8 mouse cellular contexts compared by ENCODE assay signal in the genomic region with DNA sequence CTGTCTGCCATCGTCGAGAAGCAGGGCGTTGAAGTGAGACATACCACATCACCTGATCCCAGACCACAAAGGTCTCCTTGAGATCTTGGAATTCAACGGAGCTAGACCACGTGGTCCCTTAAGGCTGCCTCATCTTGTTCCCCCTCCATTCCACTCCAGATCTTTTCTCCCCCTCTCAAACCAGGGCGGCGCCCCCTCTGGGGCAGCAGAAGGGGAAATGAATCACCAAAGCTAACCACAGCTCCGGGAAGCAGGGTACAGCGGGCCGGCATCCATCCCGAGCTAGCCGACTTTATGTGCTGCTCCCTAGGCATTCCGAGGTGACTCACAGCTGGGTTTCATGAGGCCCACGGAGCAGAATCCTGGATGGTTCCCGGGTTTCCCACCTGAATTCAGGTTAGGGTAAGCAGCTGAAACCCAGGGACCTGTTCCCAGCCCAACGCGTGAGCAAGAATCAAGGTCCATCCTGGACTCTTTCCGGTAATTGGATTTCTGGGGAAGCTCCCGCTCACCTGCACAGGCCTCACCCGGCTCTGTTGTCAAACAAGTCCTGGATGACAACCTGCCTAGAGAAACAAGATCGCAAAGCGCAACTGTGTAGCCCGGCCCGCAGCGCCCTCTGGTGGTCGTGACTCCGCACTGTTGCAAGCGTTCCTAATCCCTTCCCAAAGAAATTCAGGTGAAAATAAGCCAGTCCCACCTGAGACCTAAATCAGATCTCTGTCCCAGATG. TPM values are rescaled to one million over a fixed set of nuclear protein-coding genes. Genes with fewer than 3 reads are reported as not detected.
DNase-seq lines count a peak whose midpoint lies in the region; ATAC-seq and TF ChIP-seq lines count a peak whose summit lies in the region.

Gene Slc35e4 (minus strand): TSS at position 556 of the 732 bp plus-strand sequence.

- H3K4me3 ChIP-seq in C2C12 (ENCODE audit: insufficient read depth, poor library complexity, severe bottlenecking) (peak within 1 kb of the TSS; percentile 91), myocyte (peak within 1 kb of the TSS; percentile 99)
- H3K4me3 ChIP-seq in erythroblast, embryonic 14.5 days (replicated peaks), result peak within 1 kb of the TSS; percentile 45
- H3K4me3 ChIP-seq in heart, embryonic 12.5 days, result peak within 1 kb of the TSS; percentile 68
- peak within 1 kb of the TSS; percentile 60 for H3K4me3 ChIP-seq in kidney, embryonic 16.5 days (ENCODE audit: low read length)
- peak within 1 kb of the TSS; percentile 63 for H3K4me3 ChIP-seq in liver, embryonic 11.5 days (ENCODE audit: low read depth, low read length)

- no peak for TF ChIP-seq POLR2A in myocyte (IDR thresholded peaks at IDR 0.05; ENCODE audit: insufficient read length, low read depth)

- peak within 1 kb of the TSS; percentile 93 for H3K4me2 ChIP-seq in heart, embryonic 12.5 days
- H3K4me2 ChIP-seq in kidney, embryonic 16.5 days (replicated peaks; ENCODE audit: low read depth, low read length), result peak within 1 kb of the TSS; percentile 95
- peak within 1 kb of the TSS; percentile 96 for H3K4me2 ChIP-seq in liver, embryonic 11.5 days
- peak within 1 kb of the TSS; percentile 93 for H3K4me2 ChIP-seq in myocyte (ENCODE audit: low read depth)

- H3K27me3 ChIP-seq in C2C12 (ENCODE audit: control insufficient read depth, insufficient read depth, insufficient read length) (no peaks in the 10 kb centered on the region), myocyte (ENCODE audit: control insufficient read depth, insufficient read depth, insufficient read length) (no peaks in the 10 kb centered on the region)
- peaks cover 44% of the 10 kb centered on the region for H3K27me3 ChIP-seq in erythroblast, embryonic 14.5 days (ENCODE audit: control insufficient read depth)
- no peaks in the 10 kb centered on the region for H3K27me3 ChIP-seq in heart, embryonic 12.5 days (replicated peaks)
- no peaks in the 10 kb centered on the region; the same call in 1 of the 2 replicates for H3K27me3 ChIP-seq in kidney, embryonic 16.5 days (ENCODE audit: insufficient read depth, low read length)
- H3K27me3 ChIP-seq in liver, embryonic 11.5 days (replicated peaks; ENCODE audit: control insufficient read depth, insufficient read depth, low read length), result peaks cover 20% of the 10 kb centered on the region

- peak; percentile 92 for DNase-seq in brain, adult 2 months (ENCODE audit: low read depth, low spot score)
- DNase-seq in liver, embryonic 11.5 days (ENCODE audit: low spot score), result peak; percentile 84
- peak; percentile 72 to 93 for DNase-seq in spleen, postnatal 4 days (ENCODE audit: low spot score in 2 of 2)

- TF ChIP-seq CTCF in C2C12 (IDR thresholded peaks at IDR 0.05; ENCODE audit: control insufficient read depth, insufficient read depth, insufficient read length), result peak; percentile 76

- H3K9ac ChIP-seq in heart, embryonic 12.5 days, result peak within 1 kb of the TSS; percentile 76
- H3K9ac ChIP-seq in kidney, embryonic 16.5 days (replicated peaks; ENCODE audit: low read length), result peak within 1 kb of the TSS; percentile 71
- peak within 1 kb of the TSS; percentile 50 for H3K9ac ChIP-seq in liver, embryonic 11.5 days (ENCODE audit: low read depth, low read length)

- peaks cover 6% of the 10 kb centered on the region; the same call in 1 of the 2 replicates for H3K9me3 ChIP-seq in erythroblast, embryonic 14.5 days (ENCODE audit: control insufficient read depth, low read length)
- no peaks in the 10 kb centered on the region for H3K9me3 ChIP-seq in heart, embryonic 12.5 days (replicated peaks)
- no peaks in the 10 kb centered on the region for H3K9me3 ChIP-seq in kidney, embryonic 16.5 days (ENCODE audit: low read length)
- H3K9me3 ChIP-seq in liver, embryonic 11.5 days (ENCODE audit: control insufficient read depth, low read length), result no peaks in the 10 kb centered on the region

- H3K36me3 ChIP-seq in C2C12 (ENCODE audit: control insufficient read depth, insufficient read depth) (peaks cover 8% of the 10 kb centered on the region), myocyte (ENCODE audit: control insufficient read depth, insufficient read depth) (peaks cover 5% of the 10 kb centered on the region)
- no peaks in the 10 kb centered on the region for H3K36me3 ChIP-seq in erythroblast, embryonic 14.5 days (ENCODE audit: control insufficient read depth)
- peaks cover 16% of the 10 kb centered on the region for H3K36me3 ChIP-seq in heart, embryonic 12.5 days
- no peaks in the 10 kb centered on the region for H3K36me3 ChIP-seq in kidney, embryonic 16.5 days (ENCODE audit: insufficient read depth, low read length)
- no peaks in the 10 kb centered on the region for H3K36me3 ChIP-seq in liver, embryonic 11.5 days (ENCODE audit: control insufficient read depth, insufficient read depth, low read length)

- peak within 1 kb of the TSS; percentile 58 for H3K27ac ChIP-seq in heart, embryonic 12.5 days (ENCODE audit: poor library complexity, severe bottlenecking)
- peak within 1 kb of the TSS; percentile 47 for H3K27ac ChIP-seq in kidney, embryonic 16.5 days (ENCODE audit: low read length)
- no peak within 1 kb of the TSS for H3K27ac ChIP-seq in liver, embryonic 11.5 days (ENCODE audit: low read depth, low read length)

- under 1% methylated on average over 28 of the region's 28 CpGs for WGBS in heart, embryonic 12.5 days
- under 1% methylated on average over 28 of the region's 28 CpGs for WGBS in kidney, embryonic 16.5 days
- under 1% methylated on average over 28 of the region's 28 CpGs for WGBS in liver, embryonic 11.5 days

- H3ac ChIP-seq in C2C12 (ENCODE audit: control insufficient read depth, insufficient read length, low read depth) (peak within 1 kb of the TSS; percentile 72), myocyte (ENCODE audit: control insufficient read depth, insufficient read length) (peak within 1 kb of the TSS; percentile 31)

- peaks cover 22% of the 10 kb centered on the region for H3K4me1 ChIP-seq in erythroblast, embryonic 14.5 days (ENCODE audit: control insufficient read depth)
- peaks cover 45% of the 10 kb centered on the region for H3K4me1 ChIP-seq in heart, embryonic 12.5 days (replicated peaks)
- H3K4me1 ChIP-seq in kidney, embryonic 16.5 days (ENCODE audit: insufficient read depth, low read length), result peaks cover 29% of the 10 kb centered on the region
- H3K4me1 ChIP-seq in liver, embryonic 11.5 days (replicated peaks; ENCODE audit: control insufficient read depth, insufficient read depth, low read length), result peaks cover 15% of the 10 kb centered on the region

- H3K79me3 ChIP-seq in C2C12 (ENCODE audit: low read depth), result peaks cover 39% of the 10 kb centered on the region

- H3K79me2 ChIP-seq in C2C12 (ENCODE audit: control insufficient read depth, insufficient read depth) (peaks cover 44% of the 10 kb centered on the region), myocyte (ENCODE audit: control insufficient read depth, insufficient read depth) (peaks cover 41% of the 10 kb centered on the region)

- peak; percentile 51 for ATAC-seq in heart, embryonic 12.5 days (ENCODE audit: insufficient number of reproducible peaks, low FRiP score)
- peak; percentile 62 for ATAC-seq in kidney, embryonic 16.5 days (ENCODE audit: low FRiP score, low TSS enrichment)
- peak; percentile 62 for ATAC-seq in liver, embryonic 11.5 days (replicated peaks; ENCODE audit: low FRiP score)

TF ChIP-seq in C2C12, 6 proteins besides CTCF, POLR2A, EP300 and RAD21:
- no peak for TF ChIP-seq MYOG (IDR thresholded peaks at IDR 0.05; ENCODE audit: control insufficient read depth, extremely low read depth, insufficient read length)
- no peak for TF ChIP-seq CEBPB (IDR thresholded peaks at IDR 0.05; ENCODE audit: low read depth)
- peak; percentile 18 for TF ChIP-seq MYOD1 (IDR thresholded peaks at IDR 0.05; ENCODE audit: control insufficient read depth, insufficient read length, low read depth)
- TF ChIP-seq MAX (IDR thresholded peaks at IDR 0.05), result peak; percentile 98
- peak; percentile 83 for TF ChIP-seq FOSL1 (IDR thresholded peaks at IDR 0.05; ENCODE audit: insufficient read depth, low read length, poor library complexity, severe bottlenecking)
- peak; percentile 95 for TF ChIP-seq USF1 (IDR thresholded peaks at IDR 0.05; ENCODE audit: low read depth)

TF ChIP-seq in myocyte, 11 proteins besides CTCF, POLR2A, EP300 and RAD21:
- peak; percentile 95 for TF ChIP-seq USF1 (IDR thresholded peaks at IDR 0.05; ENCODE audit: low read depth)
- no peak for TF ChIP-seq E2F4 (IDR thresholded peaks at IDR 0.05; ENCODE audit: insufficient read depth)
- no peak for TF ChIP-seq REST (IDR thresholded peaks at IDR 0.05; ENCODE audit: insufficient read depth, insufficient read length)
- peak; percentile 12 for TF ChIP-seq SRF (IDR thresholded peaks at IDR 0.05; ENCODE audit: control insufficient read depth, insufficient read length, low read depth)
- peak in 1 of 3 experiments; percentile 15 for TF ChIP-seq MYOG (IDR thresholded peaks at IDR 0.05; ENCODE audit: control insufficient read depth in 1 of 3, insufficient read depth in 1 of 3, insufficient read length in 2 of 3, low read depth in 2 of 3)
- no peak for TF ChIP-seq POLR2AphosphoS2 (IDR thresholded peaks at IDR 0.05; ENCODE audit: insufficient read length, low read depth)

RNA-seq across cellular contexts. Expression of gene Slc35e4, which starts in this region (rescaled TPM):
- polyA plus RNA-seq in C2C12 (2012; fragmentation: generic; extraction: Trizol), result 58.0 TPM
- 0.04 and 0.14 TPM in 2 replicates for polyA plus RNA-seq in erythroblast, embryonic 14.5 days (2012)
- 6.2 and 6.3 TPM in 2 replicates for polyA plus RNA-seq in heart, embryonic 12.5 days (2016; fragmentation: Nextera tagmentation; extraction: Ambion mirVana)
- 5.0 and 6.1 TPM in 2 replicates for polyA plus RNA-seq in kidney, embryonic 16.5 days (2015; fragmentation: Nextera tagmentation; extraction: Ambion mirVana)
- 0.97 and 1.4 TPM in 2 replicates for polyA plus RNA-seq in liver, embryonic 11.5 days (2014; fragmentation: Nextera tagmentation; extraction: Ambion mirVana)
- polyA plus RNA-seq in myocyte (2012; fragmentation: generic; extraction: Trizol), result 69.6 TPM

Comparison
In these comparisons a context has a peak if more than half of its experiments do, and no peak if none do; other contexts are left out.
1. H3K4me3 ChIP-seq: peak in every context shown above with its lines; median percentile 99 in myocyte; 91 in C2C12; 68 in heart, embryonic 12.5 days; 63 in liver, embryonic 11.5 days; 60 in kidney, embryonic 16.5 days; 45 in erythroblast, embryonic 14.5 days.